Mouse (Mus musculus) cerebellum, adult 18-20 months (tissue): ENCODE measurements around the gene Vkorc1l1.
A peak's percentile ranks its signal among the peaks of the same experiment; 100 is the strongest.

Experiments
- DNase-seq, 2 experiments: peaks; one replicate each; pipeline ENCODE4 v3.0.0; 2021

Vkorc1l1 gene

GRCm38 (mm10) chr5:130002301-130003146, 60.8 kb downstream of the Vkorc1l1 start, which contains the start of gene Gusb:
TSS of gene Gusb (minus strand) at chr5:130003049.
- DNase-seq: peak; percentile 64 to 67

GRCm38 (mm10) chr5:130003229-130003628, 61.5 kb downstream of the Vkorc1l1 start:
- DNase-seq: no peak

DNA sequence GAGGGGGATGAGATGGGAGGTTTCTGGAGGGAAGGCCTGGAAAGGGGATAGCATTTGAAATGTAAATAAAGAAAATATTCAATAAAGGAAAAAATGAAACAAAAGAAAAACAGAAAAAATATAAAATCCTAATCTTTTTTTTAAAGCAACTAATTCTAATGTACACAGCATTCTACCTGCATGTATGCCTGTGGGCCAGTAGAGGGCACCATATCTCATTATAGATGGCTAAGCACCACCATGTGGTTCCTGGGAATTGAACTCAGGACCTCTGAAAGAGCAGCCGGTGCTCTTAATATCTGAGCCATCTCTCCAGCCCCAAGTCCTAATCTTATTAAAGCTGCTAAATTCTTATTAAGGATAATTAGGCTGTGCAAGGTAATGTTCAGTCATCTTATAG, 65.6 kb downstream of the Vkorc1l1 start:
- DNase-seq: no peak

GRCm38 (mm10) chr5:130008034-130008590, 66.3 kb downstream of the Vkorc1l1 start:
- DNase-seq: no peak

DNA sequence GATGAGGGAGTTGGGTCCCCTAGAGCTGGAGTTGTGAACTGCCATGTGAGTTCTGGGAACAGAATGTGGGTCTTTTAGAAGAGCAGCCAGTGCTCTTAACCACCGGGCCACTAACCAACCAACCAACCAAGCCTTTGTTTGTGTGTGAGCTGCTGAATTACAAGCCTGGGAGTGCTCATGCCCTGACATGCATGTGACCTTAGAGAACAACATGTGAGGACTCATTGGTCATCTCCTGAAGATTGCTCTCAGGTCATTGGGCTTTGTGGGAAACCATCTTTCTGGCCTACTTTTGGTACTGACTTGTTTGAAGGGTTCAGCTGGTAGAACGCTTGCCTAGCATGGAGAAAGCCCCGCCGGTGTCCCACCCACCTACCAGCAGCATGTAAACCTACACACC, 68.0 kb downstream of the Vkorc1l1 start:
- DNase-seq: no peak

DNA sequence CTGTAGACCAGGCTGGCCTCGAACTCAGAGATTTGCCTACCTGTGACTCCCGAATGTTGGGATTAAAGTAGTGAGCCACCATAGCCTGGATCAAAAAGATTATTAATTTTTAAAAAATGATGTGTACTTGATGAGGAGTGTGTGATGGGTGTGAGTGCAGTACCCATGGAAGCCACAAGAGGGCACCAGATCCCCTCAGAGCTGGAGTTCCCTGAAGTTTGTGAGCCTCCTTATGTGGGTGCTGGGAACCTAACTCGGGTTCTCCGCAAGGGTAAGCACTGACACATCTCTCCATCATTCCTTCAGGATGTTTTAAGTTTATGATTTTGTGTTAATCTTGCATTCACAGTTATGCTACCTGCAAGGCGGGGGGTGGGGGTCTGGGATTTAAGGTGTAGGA, 69.2 kb downstream of the Vkorc1l1 start:
- no peak for DNase-seq

- no peak for DNase-seq
Observed at GRCm38 (mm10) chr5:130015104-130015503, 73.3 kb downstream of the Vkorc1l1 start.

DNA sequence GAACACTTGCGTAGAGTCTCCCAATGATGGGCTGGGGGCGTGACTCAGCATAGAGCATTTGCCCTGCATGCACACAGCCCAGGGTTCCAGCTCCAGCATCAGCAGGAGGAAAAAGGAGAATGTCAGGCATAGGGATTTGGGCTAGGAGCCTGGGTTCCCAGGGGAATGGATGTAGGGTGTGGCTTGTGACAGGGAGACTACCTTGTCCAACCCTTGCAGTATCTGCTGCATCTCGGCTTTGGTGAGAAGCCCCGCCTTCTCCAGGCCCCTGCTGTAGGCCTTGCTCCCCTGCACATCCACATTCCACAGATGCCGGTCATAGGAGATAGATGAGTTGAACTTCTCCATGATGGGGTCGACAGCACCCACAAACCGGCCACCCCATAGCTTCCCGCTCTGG, 77.7 kb downstream of the Vkorc1l1 start:
- no peak for DNase-seq

DNA sequence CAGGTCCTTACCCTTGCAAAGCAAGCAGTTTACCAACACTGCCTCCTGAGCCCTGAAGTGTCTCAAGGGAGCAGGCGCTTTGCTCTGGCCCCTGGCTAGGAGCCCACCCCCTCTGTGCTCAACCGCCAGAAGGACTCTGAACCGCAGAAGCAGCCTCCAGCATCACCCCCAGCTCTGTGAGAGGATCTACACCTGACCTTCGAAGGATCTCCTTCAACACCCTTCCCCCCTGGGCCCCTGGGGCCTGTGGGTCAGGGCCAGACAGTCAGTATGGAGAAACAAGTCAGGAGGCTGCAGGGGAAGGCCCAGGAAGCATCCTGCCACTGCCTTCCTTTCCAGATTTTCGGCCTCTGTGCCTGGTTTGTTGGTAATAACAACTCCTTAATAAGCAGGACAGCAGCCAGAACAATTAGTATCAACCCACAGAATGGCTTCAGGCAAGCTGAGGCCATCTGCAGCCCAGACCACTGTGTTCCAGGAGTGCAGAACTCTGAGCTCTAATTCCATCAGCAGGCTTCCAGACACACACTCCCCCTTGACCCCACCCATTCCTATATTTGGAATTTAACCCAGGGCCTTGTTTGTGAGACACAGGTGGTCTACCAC, 79.7 kb downstream of the Vkorc1l1 start:
- peak in 1 of 2 experiments; percentile 29 for DNase-seq

GRCm38 (mm10) chr5:130022366-130022765, 80.6 kb downstream of the Vkorc1l1 start:
- DNase-seq: no peak

DNA sequence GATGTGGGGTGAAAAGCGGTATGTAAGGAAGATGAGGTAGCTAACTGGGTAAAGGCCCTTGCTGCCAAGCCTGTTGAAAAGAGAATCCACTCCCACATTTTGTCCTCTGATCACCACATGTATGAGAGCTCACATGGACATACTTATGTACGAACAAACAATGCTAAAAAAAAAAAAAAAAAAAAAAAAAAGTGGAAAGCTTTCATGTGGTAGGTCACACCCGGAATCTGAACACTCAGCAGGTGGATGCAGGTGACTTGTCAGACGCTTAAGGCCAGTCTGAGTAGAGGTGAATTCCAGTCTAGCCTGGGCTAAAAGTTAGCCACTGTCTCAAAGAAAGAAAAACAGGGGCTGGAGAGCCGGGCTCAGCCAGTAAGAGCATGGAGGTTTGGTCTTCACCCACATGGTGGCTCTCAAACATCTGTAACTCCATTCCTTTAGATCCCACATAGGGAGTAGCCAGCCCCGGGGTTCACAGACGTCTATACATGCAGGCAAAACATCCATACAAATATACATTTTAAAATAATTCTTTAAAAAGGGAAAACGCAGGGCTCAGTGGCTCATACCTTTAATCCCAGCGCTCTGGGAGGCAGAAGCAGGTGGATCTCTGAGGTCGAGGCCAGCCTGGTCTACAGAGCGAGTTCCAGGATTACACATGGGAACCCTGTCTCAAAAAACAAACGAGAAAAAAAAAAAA, 81.4 kb downstream of the Vkorc1l1 start:
- DNase-seq: no peak

GRCm38 (mm10) chr5:130023767-130024539, 82.2 kb downstream of the Vkorc1l1 start:
- DNase-seq: peak; percentile 79 to 83

DNA sequence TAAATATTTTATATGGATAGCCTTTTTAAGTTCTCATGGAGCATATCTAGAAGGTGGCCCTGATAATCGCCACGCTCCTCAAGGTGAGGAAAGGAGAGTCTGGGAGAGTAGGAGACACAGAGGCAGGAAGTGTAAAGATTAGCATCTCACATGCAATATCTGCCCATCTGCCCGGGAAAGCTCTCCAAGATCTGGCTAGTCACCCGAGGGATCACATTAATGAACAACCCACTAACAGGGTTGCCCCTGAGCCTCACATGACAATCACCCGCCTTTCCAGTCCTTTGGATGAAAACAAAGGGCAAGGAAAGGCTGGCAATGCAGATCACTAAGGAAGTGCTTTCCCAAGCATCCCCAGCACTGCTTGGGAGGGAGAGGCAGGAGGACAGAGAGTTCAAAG, 85.4 kb downstream of the Vkorc1l1 start:
- no peak for DNase-seq

DNA sequence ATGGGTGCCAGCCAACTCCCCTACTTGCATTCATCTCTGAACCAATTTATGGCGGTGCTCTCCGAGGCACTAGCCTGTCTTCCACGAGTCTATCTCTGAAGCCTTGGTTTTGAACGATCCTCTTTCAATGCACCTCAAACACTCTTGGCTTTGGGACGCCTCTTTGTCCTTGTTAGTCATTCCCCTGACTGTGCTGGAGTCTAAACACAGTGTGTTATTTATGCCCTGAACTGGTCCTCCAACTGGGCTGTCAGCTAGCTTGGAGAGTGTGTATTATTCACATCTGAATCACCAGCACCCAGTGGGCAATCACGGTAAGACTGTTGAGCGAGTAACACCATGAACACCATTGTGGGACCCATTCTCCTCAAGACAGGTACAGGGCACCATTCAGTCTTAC, 85.9 kb downstream of the Vkorc1l1 start:
- no peak for DNase-seq

DNA sequence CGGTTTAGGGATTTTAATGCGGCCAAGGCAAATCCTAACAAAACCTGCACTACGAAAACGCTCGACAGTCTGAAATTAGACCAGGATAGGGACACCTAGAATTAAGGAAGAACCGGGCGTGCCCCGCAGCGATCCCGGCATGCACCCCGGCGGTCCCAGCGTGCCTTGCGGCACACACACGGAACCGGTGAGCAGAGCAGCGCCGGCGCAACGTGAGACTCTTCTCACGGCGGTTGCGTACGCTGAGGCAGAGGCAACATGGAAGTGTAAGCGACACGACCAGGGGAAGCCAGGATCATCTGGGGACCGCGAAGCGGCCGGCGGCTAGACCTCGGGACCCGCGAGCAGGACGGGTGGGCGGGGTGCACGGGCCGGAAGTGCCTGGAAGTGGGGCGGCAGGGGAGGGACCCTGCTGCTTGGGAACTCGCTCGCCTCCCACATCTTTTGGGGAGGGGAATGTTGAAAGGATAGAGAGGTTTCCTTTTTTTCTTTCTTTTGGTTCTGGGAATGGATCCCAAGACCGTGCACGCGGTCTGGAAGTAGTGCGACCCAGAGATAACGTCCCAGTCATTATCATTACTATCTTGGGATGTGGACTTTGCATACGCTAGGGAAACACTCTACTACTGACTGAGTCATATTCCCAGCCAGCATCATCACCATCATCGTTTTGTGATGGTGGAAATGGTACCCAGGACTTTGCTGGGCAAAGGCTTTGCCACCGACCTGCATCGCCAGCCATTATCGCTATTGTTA, 87.5 kb downstream of the Vkorc1l1 start, which contains the start of the genes Asl and Crcp:
Gene Asl (minus strand): TSS at position 106 of the 756 bp plus-strand sequence.
Gene Crcp (plus strand): TSS at position 149 of the 756 bp plus-strand sequence.
- peak; percentile 91 to 94 for DNase-seq

DNA sequence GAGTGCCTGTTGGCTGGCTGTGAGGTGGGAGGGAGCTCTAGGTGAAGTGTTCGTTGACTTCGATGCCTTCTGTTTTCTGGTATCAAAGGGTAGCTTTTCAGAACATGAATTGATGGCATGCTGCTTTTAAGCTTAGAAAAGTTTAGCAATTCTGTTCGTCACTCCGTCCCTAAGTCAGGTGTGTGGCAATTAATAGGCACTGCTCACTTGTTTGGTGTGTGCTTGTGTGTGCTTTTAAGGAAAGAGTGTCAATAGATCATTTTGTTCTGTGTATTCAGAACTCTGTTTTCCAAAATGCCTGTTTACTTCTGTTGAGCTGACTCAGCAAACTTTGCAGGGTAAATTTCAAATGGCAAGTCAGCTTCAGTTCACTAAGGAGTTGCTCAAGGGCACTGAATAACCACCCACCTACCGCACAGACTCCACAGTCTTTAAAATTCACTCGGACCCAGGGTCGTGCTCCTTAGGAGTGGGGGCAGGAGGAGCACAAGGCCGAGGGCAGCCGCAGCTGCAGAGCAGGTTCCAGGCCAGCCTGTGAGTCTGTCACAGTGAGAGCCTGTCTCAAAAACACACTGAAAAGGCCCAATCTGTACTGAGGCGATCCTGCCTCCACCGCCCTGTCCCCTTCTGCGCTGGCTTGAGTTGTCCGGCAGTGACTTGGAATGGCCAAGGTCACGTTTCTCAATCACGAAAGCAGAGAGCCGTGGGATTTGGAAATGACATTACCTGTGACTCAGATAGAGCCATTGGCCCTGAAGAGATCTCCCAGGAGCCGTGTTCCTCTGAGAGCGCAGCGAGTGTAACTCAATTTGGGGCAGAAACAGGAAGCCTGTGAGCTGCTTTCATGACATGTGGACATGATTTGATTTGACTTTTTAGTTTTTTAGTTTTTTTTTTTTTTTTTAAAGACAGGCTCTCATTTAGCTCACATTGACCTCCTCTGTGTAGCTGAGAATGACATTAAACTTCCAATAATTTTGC, 89.9 kb downstream of the Vkorc1l1 start:
- DNase-seq: peak in 1 of 2 experiments; percentile 2

- DNase-seq: no peak
Observed at GRCm38 (mm10) chr5:130033869-130034268, 92.1 kb downstream of the Vkorc1l1 start.
